Mouse (Mus musculus) gastrocnemius, postnatal 25 days (tissue): ENCODE measurements around the gene Krtap8-1. TPM values are rescaled to one million over a fixed set of nuclear protein-coding genes. Genes with fewer than 3 reads are reported as not detected.

Experiments used
- DNase-seq: peaks from one replicate; pipeline ENCODE4 v3.0.0; 2022
- long read RNA-seq, 2 experiments: library from polyadenylated mRNA; stranded (forward); transcript quantifications; one replicate each; pipeline ENCODE4 v2.0.0; 2021
- total RNA-seq, 2 experiments: library from RNA; stranded (reverse); gene quantifications; 1 replicate in 1 of 2; 2 replicates in 1 of 2; pipeline ENCODE4 v1.2.3; 2021

The Krtap8-1 gene
- total RNA-seq, result not detected
- long read RNA-seq, experiment 1, result 0 reads
- long read RNA-seq, experiment 2, result 0 reads

GRCm38 (mm10) chr16:89487852-89488251 is at the start of gene Krtap8-1:
Gene Krtap8-1, minus strand, starts transcription at chr16:89487952.
- no peak for DNase-seq

GRCm38 (mm10) chr16:89537349-89537748 is 49.6 kb upstream of the Krtap8-1 start:
- DNase-seq, result no peak

- DNase-seq, result no peak
These were observed 42.8 kb upstream of the Krtap8-1 start for GRCm38 (mm10) chr16:89530547-89530946.

- no peak for DNase-seq
These were observed 42.1 kb upstream of the Krtap8-1 start for GRCm38 (mm10) chr16:89529846-89530245.

- DNase-seq, result no peak
These were observed 40.6 kb upstream of the Krtap8-1 start for GRCm38 (mm10) chr16:89528380-89528779.

- DNase-seq, result no peak
These were observed 33.2 kb upstream of the Krtap8-1 start for GRCm38 (mm10) chr16:89520996-89521395.

- DNase-seq, result no peak
These were observed 32.8 kb upstream of the Krtap8-1 start for GRCm38 (mm10) chr16:89520555-89520954.

- DNase-seq, result no peak
These were observed 32.3 kb upstream of the Krtap8-1 start for GRCm38 (mm10) chr16:89520091-89520490.

GRCm38 (mm10) chr16:89517635-89518034 is 29.9 kb upstream of the Krtap8-1 start:
- no peak for DNase-seq

GRCm38 (mm10) chr16:89513431-89513830 is 25.7 kb upstream of the Krtap8-1 start:
- DNase-seq, result no peak

- no peak for DNase-seq
These were observed 20.5 kb upstream of the Krtap8-1 start, which contains the start of gene Krtap7-1 for GRCm38 (mm10) chr16:89508223-89508622. Gene Krtap7-1, minus strand, starts transcription at chr16:89508323.

GRCm38 (mm10) chr16:89503571-89503970 is 15.8 kb upstream of the Krtap8-1 start:
- DNase-seq, result no peak

GRCm38 (mm10) chr16:89501870-89502269 is 14.1 kb upstream of the Krtap8-1 start:
- DNase-seq, result no peak

- DNase-seq, result no peak
These were observed 9.2 kb upstream of the Krtap8-1 start for GRCm38 (mm10) chr16:89497002-89497401.

- no peak for DNase-seq
These were observed 7.8 kb upstream of the Krtap8-1 start for GRCm38 (mm10) chr16:89495394-89496153.

- DNase-seq, result no peak
These were observed 10.0 kb downstream of the Krtap8-1 start for GRCm38 (mm10) chr16:89477679-89478314.

- DNase-seq, result no peak
These were observed 26.6 kb downstream of the Krtap8-1 start for GRCm38 (mm10) chr16:89461189-89461588.

Other genes with a start within 250 kb of the Krtap8-1 start
- not detected for gene Krtap21-1, start 84.1 kb downstream of the Krtap8-1 start, total RNA-seq
- gene Krtap6-2, start 67.8 kb downstream of the Krtap8-1 start, total RNA-seq, result not detected
- gene Krtap7-1, start 20.4 kb upstream of the Krtap8-1 start, total RNA-seq, result not detected
- gene Krtap11-1, start 83.2 kb upstream of the Krtap8-1 start, total RNA-seq, result not detected